Mouse (Mus musculus) megakaryocyte progenitor cell, adult 5-6 weeks (primary cell): ENCODE data around the gene Rbmxl1. TPM values are rescaled to one million over a fixed set of nuclear protein-coding genes. Genes with fewer than 3 reads are reported as not detected.
A peak's percentile ranks its signal among the peaks of the same experiment; 100 is the strongest.
"Not testable (repeated sequence)": the region's sequence is repeated elsewhere in the genome, so short reads cannot be mapped to it uniquely, and the experiment has no call there.

ENCODE experiments used
- ATAC-seq: replicated peaks from 2 replicates; pipeline ENCODE4 v1.8.0; 2016; ENCODE audit warnings: mild to moderate bottlenecking, moderate TSS enrichment, inconsistent platforms; ENCODE audit not compliant: poor library complexity
- total RNA-seq, 2 experiments: library from RNA; stranded (forward) in 1 of 2; stranded (reverse) in 1 of 2; fragments of 157-497, 149-512 nt in 1 of 2; fragments of 200-1000 nt in 1 of 2; gene quantifications; 2 replicates each; pipeline versions ENCODE4 v1.2.3 to v1.2.4; 2015 to 2017

Rbmxl1 gene
- total RNA-seq, 2 experiments from 2014 or later = 185 to 249 TPM

- not testable (repeated sequence) for ATAC-seq
Measured at GRCm38 (mm10) chr8:78496273-78496672, 12.4 kb downstream of the Rbmxl1 start.

GRCm38 (mm10) chr8:78493031-78493430 lies 15.7 kb downstream of the Rbmxl1 start:
- no peak for ATAC-seq

DNA sequence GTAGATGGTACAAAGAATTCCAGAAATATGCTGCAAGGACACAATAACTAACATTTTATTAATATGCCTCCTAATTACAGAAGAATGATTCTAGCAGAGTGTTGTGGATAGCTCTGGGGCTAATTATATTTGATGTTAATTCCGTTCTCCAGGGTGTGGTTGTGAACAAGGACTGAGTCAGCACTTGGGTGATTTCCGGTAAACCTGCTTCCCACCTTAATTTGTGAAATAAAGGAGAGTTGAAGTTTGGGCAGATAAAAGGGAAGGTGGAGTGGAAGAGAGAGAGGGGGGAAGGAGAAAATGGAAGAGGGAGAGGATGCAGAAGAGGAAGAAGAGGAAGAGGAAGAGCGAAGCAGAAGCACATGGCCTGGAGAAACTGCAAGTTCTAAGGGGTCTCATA lies 19.0 kb downstream of the Rbmxl1 start:
- no peak for ATAC-seq

- ATAC-seq = no peak
Measured at GRCm38 (mm10) chr8:78477051-78477829, 31.5 kb downstream of the Rbmxl1 start.

GRCm38 (mm10) chr8:78467889-78468288 lies 40.8 kb downstream of the Rbmxl1 start:
- ATAC-seq = 0 out of 2 replicates have a peak, but pooled peaks have one; percentile 23

- no peak for ATAC-seq
Measured at GRCm38 (mm10) chr8:78463941-78464340, 44.8 kb downstream of the Rbmxl1 start.

GRCm38 (mm10) chr8:78456441-78456840 lies 52.3 kb downstream of the Rbmxl1 start:
- no peak for ATAC-seq

Other genes with a start within 250 kb of the Rbmxl1 start
- gene Pou4f2, start 72.3 kb downstream of the Rbmxl1 start, total RNA-seq (2015) = not detected in 2 replicates
- gene Pou4f2, start 72.3 kb downstream of the Rbmxl1 start, total RNA-seq (2017) = not detected in 2 replicates
- 28.3 and 28.4 TPM in 2 replicates for gene Slc10a7, start 448 bp upstream of the Rbmxl1 start, total RNA-seq (2015)
- 19.9 and 22.7 TPM in 2 replicates for gene Slc10a7, start 448 bp upstream of the Rbmxl1 start, total RNA-seq (2017)